Mouse (Mus musculus) stomach, postnatal 0 days (tissue): ENCODE measurements around the gene Olfr987.

Experiments
- CTCF ChIP-seq: IDR thresholded peaks from 2 replicates; pipeline ENCODE4 v1.5.1; 2016; ENCODE audit warnings: antibody characterized with exemption, low read depth, mild to moderate bottlenecking, moderate library complexity
- EP300 ChIP-seq: optimal IDR thresholded peaks from 2 replicates; pipeline ENCODE3; 2016; ENCODE audit warnings: antibody characterized with exemption

- TF ChIP-seq CTCF, result no peak
- TF ChIP-seq EP300, result no peak
These were observed 54.5 kb downstream of the Olfr987 start for GRCm38 (mm10) chr2:85284626-85285025.
